Mouse (Mus musculus): ENCODE data around the gene Hmgcr. TPM values are rescaled to one million over a fixed set of nuclear protein-coding genes. Genes with fewer than 3 reads are reported as not detected.

Gene Hmgcr
- polyA plus RNA-seq, 1 experiment from 2014 or later = 74.6 TPM

- H3K9me3 ChIP-seq (replicated peaks; ENCODE audit: control insufficient read depth, low read length) = no peaks in the 10 kb centered on the region
- no peak overlapping the region for H3K9ac ChIP-seq (ENCODE audit: low read length)
- no peak overlapping the region for H3K4me3 ChIP-seq (replicated peaks; ENCODE audit: low read length)
- 80% methylated on average over 9 of the region's 9 CpGs for WGBS
- no peaks in the 10 kb centered on the region for H3K4me1 ChIP-seq (ENCODE audit: control insufficient read depth, insufficient read depth, low read length)
- H3K4me2 ChIP-seq (ENCODE audit: low read depth, low read length) = no peak overlapping the region
- no peak for ATAC-seq (ENCODE audit: insufficient read depth, low FRiP score)
- no peak overlapping the region for H3K27ac ChIP-seq (ENCODE audit: low read length)
- no peaks in the 10 kb centered on the region for H3K27me3 ChIP-seq (ENCODE audit: control insufficient read depth, insufficient read depth, low read length)
- peaks cover 51% of the 10 kb centered on the region for H3K36me3 ChIP-seq (ENCODE audit: control insufficient read depth, insufficient read depth, low read length)
Measured at GRCm38 (mm10) chr13:96653041-96653440, 17.7 kb downstream of the Hmgcr start.

- H3K27me3 ChIP-seq (ENCODE audit: control insufficient read depth, insufficient read depth, low read length) = no peaks in the 10 kb centered on the region
- H3K36me3 ChIP-seq (ENCODE audit: control insufficient read depth, insufficient read depth, low read length) = peaks cover 18% of the 10 kb centered on the region
- H3K9me3 ChIP-seq (replicated peaks; ENCODE audit: control insufficient read depth, low read length) = no peaks in the 10 kb centered on the region
- no peak overlapping the region for H3K4me2 ChIP-seq (ENCODE audit: low read depth, low read length)
- H3K4me1 ChIP-seq (ENCODE audit: control insufficient read depth, insufficient read depth, low read length) = no peaks in the 10 kb centered on the region
- ATAC-seq (ENCODE audit: insufficient read depth, low FRiP score) = no peak
- H3K27ac ChIP-seq (ENCODE audit: low read length) = no peak overlapping the region
- no peak overlapping the region for H3K4me3 ChIP-seq (replicated peaks; ENCODE audit: low read length)
- no peak overlapping the region for H3K9ac ChIP-seq (ENCODE audit: low read length)
- WGBS = 64% methylated on average over 5 of the region's 5 CpGs
Measured at GRCm38 (mm10) chr13:96645822-96646221, 24.9 kb downstream of the Hmgcr start.

- Histone ChIP-seq H3K9me3 (replicated peaks; ENCODE audit: control insufficient read depth, low read length) (no peaks in the 10 kb centered on the region), H3K4me3 (replicated peaks; ENCODE audit: low read length) (no peak overlapping the region), H3K9ac (ENCODE audit: low read length) (no peak overlapping the region), H3K36me3 (ENCODE audit: control insufficient read depth, insufficient read depth, low read length) (peaks cover 8% of the 10 kb centered on the region; the same call in 1 of the 2 replicates), H3K4me1 (ENCODE audit: control insufficient read depth, insufficient read depth, low read length) (no peaks in the 10 kb centered on the region), H3K4me2 (ENCODE audit: low read depth, low read length) (no peak overlapping the region), H3K27me3 (ENCODE audit: control insufficient read depth, insufficient read depth, low read length) (no peaks in the 10 kb centered on the region), H3K27ac (ENCODE audit: low read length) (no peak overlapping the region)
- 54% methylated on average over 2 of the region's 2 CpGs for WGBS
- no peak; the same call in 1 of the 2 replicates for ATAC-seq (ENCODE audit: insufficient read depth, low FRiP score)
Measured at GRCm38 (mm10) chr13:96644168-96644567, 26.6 kb downstream of the Hmgcr start.

GRCm38 (mm10) chr13:96630396-96630795, 40.3 kb downstream of the Hmgcr start:
- no peak overlapping the region for H3K27ac ChIP-seq (ENCODE audit: low read length)
- ATAC-seq (ENCODE audit: insufficient read depth, low FRiP score) = no peak
- no peak overlapping the region for H3K4me2 ChIP-seq (ENCODE audit: low read depth, low read length)
- H3K9ac ChIP-seq (ENCODE audit: low read length) = no peak overlapping the region
- no peaks in the 10 kb centered on the region for H3K27me3 ChIP-seq (ENCODE audit: control insufficient read depth, insufficient read depth, low read length)
- no peaks in the 10 kb centered on the region for H3K4me1 ChIP-seq (ENCODE audit: control insufficient read depth, insufficient read depth, low read length)
- peaks cover 9% of the 10 kb centered on the region for H3K36me3 ChIP-seq (ENCODE audit: control insufficient read depth, insufficient read depth, low read length)
- H3K4me3 ChIP-seq (replicated peaks; ENCODE audit: low read length) = no peak overlapping the region
- H3K9me3 ChIP-seq (replicated peaks; ENCODE audit: control insufficient read depth, low read length) = no peaks in the 10 kb centered on the region
- 95% methylated on average over 4 of the region's 4 CpGs for WGBS

GRCm38 (mm10) chr13:96620891-96621290, 49.8 kb downstream of the Hmgcr start:
- H3K4me3 ChIP-seq (replicated peaks; ENCODE audit: low read length) = no peak overlapping the region
- WGBS = 22% methylated on average over 1 of the region's 1 CpGs
- no peaks in the 10 kb centered on the region for H3K27me3 ChIP-seq (ENCODE audit: control insufficient read depth, insufficient read depth, low read length)
- no peaks in the 10 kb centered on the region for H3K9me3 ChIP-seq (replicated peaks; ENCODE audit: control insufficient read depth, low read length)
- ATAC-seq (ENCODE audit: insufficient read depth, low FRiP score) = no peak
- no peak overlapping the region for H3K27ac ChIP-seq (ENCODE audit: low read length)
- H3K9ac ChIP-seq (ENCODE audit: low read length) = no peak overlapping the region
- H3K36me3 ChIP-seq (ENCODE audit: control insufficient read depth, insufficient read depth, low read length) = 0 out of 2 replicates have a peak, but pooled peaks cover 2% of the 10 kb centered on the region
- H3K4me2 ChIP-seq (ENCODE audit: low read depth, low read length) = no peak overlapping the region
- H3K4me1 ChIP-seq (ENCODE audit: control insufficient read depth, insufficient read depth, low read length) = no peaks in the 10 kb centered on the region

- Histone ChIP-seq H3K36me3 (ENCODE audit: control insufficient read depth, insufficient read depth, low read length) (0 out of 2 replicates have a peak, but pooled peaks cover 2% of the 10 kb centered on the region), H3K27ac (ENCODE audit: low read length) (no peak overlapping the region), H3K4me3 (replicated peaks; ENCODE audit: low read length) (no peak overlapping the region), H3K4me2 (ENCODE audit: low read depth, low read length) (no peak overlapping the region), H3K9me3 (replicated peaks; ENCODE audit: control insufficient read depth, low read length) (no peaks in the 10 kb centered on the region), H3K4me1 (ENCODE audit: control insufficient read depth, insufficient read depth, low read length) (no peaks in the 10 kb centered on the region), H3K27me3 (ENCODE audit: control insufficient read depth, insufficient read depth, low read length) (no peaks in the 10 kb centered on the region), H3K9ac (ENCODE audit: low read length) (no peak overlapping the region)
- no peak for ATAC-seq (ENCODE audit: insufficient read depth, low FRiP score)
- 81% methylated on average over 3 of the region's 3 CpGs for WGBS
Measured at GRCm38 (mm10) chr13:96614615-96615014, 56.1 kb downstream of the Hmgcr start.

GRCm38 (mm10) chr13:96604242-96604641, 66.5 kb downstream of the Hmgcr start:
- H3K27ac ChIP-seq (ENCODE audit: low read length) = no peak overlapping the region
- no peak overlapping the region for H3K4me3 ChIP-seq (replicated peaks; ENCODE audit: low read length)
- no peak overlapping the region for H3K9ac ChIP-seq (ENCODE audit: low read length)
- 79% methylated on average over 2 of the region's 2 CpGs for WGBS
- H3K4me1 ChIP-seq (ENCODE audit: control insufficient read depth, insufficient read depth, low read length) = no peaks in the 10 kb centered on the region
- H3K36me3 ChIP-seq (ENCODE audit: control insufficient read depth, insufficient read depth, low read length) = peaks cover 5% of the 10 kb centered on the region; the same call in 1 of the 2 replicates
- no peaks in the 10 kb centered on the region for H3K27me3 ChIP-seq (ENCODE audit: control insufficient read depth, insufficient read depth, low read length)
- ATAC-seq (ENCODE audit: insufficient read depth, low FRiP score) = no peak
- no peak overlapping the region for H3K4me2 ChIP-seq (ENCODE audit: low read depth, low read length)
- H3K9me3 ChIP-seq (replicated peaks; ENCODE audit: control insufficient read depth, low read length) = no peaks in the 10 kb centered on the region

GRCm38 (mm10) chr13:96599182-96599581, 71.6 kb downstream of the Hmgcr start:
- WGBS = 88% methylated on average over 9 of the region's 9 CpGs

More at GRCm38 (mm10) chr13:96599182-96599581, 71.6 kb downstream of the Hmgcr start:
- H3K36me3 ChIP-seq (ENCODE audit: control insufficient read depth, insufficient read depth, low read length) = no peaks in the 10 kb centered on the region
- H3K27me3 ChIP-seq (ENCODE audit: control insufficient read depth, insufficient read depth, low read length) = no peaks in the 10 kb centered on the region
- H3K27ac ChIP-seq (ENCODE audit: low read length) = no peak overlapping the region
- no peak overlapping the region for H3K4me3 ChIP-seq (replicated peaks; ENCODE audit: low read length)
- H3K4me1 ChIP-seq (ENCODE audit: control insufficient read depth, insufficient read depth, low read length) = 0 out of 2 replicates have a peak, but pooled peaks cover under 1% of the 10 kb centered on the region
- no peaks in the 10 kb centered on the region for H3K9me3 ChIP-seq (replicated peaks; ENCODE audit: control insufficient read depth, low read length)
- H3K9ac ChIP-seq (ENCODE audit: low read length) = no peak overlapping the region
- ATAC-seq (ENCODE audit: insufficient read depth, low FRiP score) = no peak
- no peak overlapping the region for H3K4me2 ChIP-seq (ENCODE audit: low read depth, low read length)
